Mouse (Mus musculus) hindbrain, embryonic 16.5 days (tissue): ENCODE data around the gene Ganab. TPM values are rescaled to one million over a fixed set of nuclear protein-coding genes. Genes with fewer than 3 reads are reported as not detected.
"Not testable (repeated sequence)": the region's sequence is repeated elsewhere in the genome, so short reads cannot be mapped to it uniquely, and the experiment has no call there.

Source experiments
- ATAC-seq: fragments of 200-750 bp; cut with Nextera tagmentation; 2 replicates; pipeline ENCODE4 v1.8.0; 2017; ENCODE audit warnings: moderate TSS enrichment, moderate library complexity
- H3K27ac ChIP-seq: fragments of 300-500 bp; sonication (generic); 2 replicates; pipeline ENCODE4 v1.5.1; 2014; ENCODE audit warnings: low read depth, mild to moderate bottlenecking, control low read depth, low read length, moderate library complexity
- H3K27me3 ChIP-seq: fragments of 300-500 bp; sonication (generic); replicated peaks from 2 replicates; pipeline ENCODE4 v1.6.1; 2014; ENCODE audit warnings: low read length; ENCODE audit not compliant: control insufficient read depth, insufficient read depth
- H3K36me3 ChIP-seq: fragments of 300-500 bp; sonication (generic); 2 replicates; pipeline ENCODE4 v1.6.1; 2014; ENCODE audit warnings: mild to moderate bottlenecking, low read length, moderate library complexity, mixed read lengths; ENCODE audit not compliant: control insufficient read depth, insufficient read depth
- H3K4me1 ChIP-seq: fragments of 300-500 bp; sonication (generic); 2 replicates; pipeline ENCODE4 v1.6.1; 2014; ENCODE audit warnings: low read depth, low read length; ENCODE audit not compliant: control insufficient read depth, insufficient read depth
- H3K4me2 ChIP-seq: fragments of 300-500 bp; sonication (generic); 2 replicates; pipeline ENCODE4 v1.6.1; 2014; ENCODE audit warnings: mild to moderate bottlenecking, low read length, control low read depth, moderate library complexity
- H3K4me3 ChIP-seq: fragments of 300-500 bp; sonication (generic); 2 replicates; pipeline ENCODE4 v1.5.1; 2014; ENCODE audit warnings: mild to moderate bottlenecking, low read length, control low read depth, moderate library complexity
- H3K9ac ChIP-seq: fragments of 300-500 bp; sonication (generic); 2 replicates; pipeline ENCODE4 v1.6.1; 2014; ENCODE audit warnings: low read depth, mild to moderate bottlenecking, control low read depth, low read length, moderate library complexity
- H3K9me3 ChIP-seq: fragments of 300-500 bp; sonication (generic); 2 replicates; pipeline ENCODE4 v1.6.1; 2014; ENCODE audit warnings: mild to moderate bottlenecking, low read length, moderate library complexity; ENCODE audit not compliant: control insufficient read depth
- WGBS: fragments of 180-500 bp; shearing (Covaris S2); extraction: QIAGEN DNeasy Blood & Tissue Kit; methylation state at CpG from one replicate; pipeline ENCODE4 v1.1.7; 2014; 5-methylcytosine and 5-hydroxymethylcytosine counted together
- polyA plus RNA-seq: library from polyadenylated mRNA; unstranded; fragments of >200 nt; fragmentation: Nextera tagmentation; extraction: Ambion mirVana; gene quantifications from 2 replicates; pipeline ENCODE4 v1.2.1, GENCODE M21; 2015

Ganab gene
- polyA plus RNA-seq, 1 experiment from 2014 or later = 72.1 TPM

DNA sequence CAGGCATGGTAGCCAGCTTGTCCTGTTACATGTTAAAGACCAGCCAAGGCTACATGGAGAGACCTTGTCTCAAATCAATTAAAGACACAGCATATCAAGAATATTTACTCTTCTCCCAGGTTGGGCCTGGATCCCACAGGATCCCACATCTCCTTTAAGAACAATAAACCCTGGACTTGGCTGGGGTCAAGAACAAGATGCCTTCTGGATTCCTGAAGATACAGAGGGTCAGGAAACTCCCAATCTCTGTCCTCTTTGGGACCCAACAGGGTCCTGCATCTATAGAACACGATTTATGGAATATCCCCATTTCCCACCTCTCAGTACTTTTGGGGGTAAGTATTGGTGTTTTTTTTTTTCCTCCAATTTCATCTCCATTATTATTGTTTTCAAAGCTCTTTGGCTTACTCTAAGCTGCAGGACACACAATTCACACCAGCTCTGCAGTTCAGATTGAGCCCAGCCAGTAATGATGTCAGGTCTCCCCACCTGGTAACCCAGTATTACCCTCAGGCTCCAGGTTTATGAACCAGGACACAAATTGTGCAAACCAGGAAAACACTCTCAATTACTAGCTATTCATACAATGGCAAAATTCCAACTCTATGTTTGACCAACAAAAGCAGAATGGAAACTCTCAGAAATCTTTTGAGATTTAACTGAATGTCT lies 10.8 kb upstream of the Ganab start:
- no peak overlapping the region; the same call in 1 of the 2 replicates for H3K9ac ChIP-seq
- H3K36me3 ChIP-seq = peaks cover 3% of the 10 kb centered on the region; the same call in 1 of the 2 replicates
- H3K27me3 ChIP-seq = no peaks in the 10 kb centered on the region
- H3K27ac ChIP-seq = no peak overlapping the region
- peaks cover 13% of the 10 kb centered on the region for H3K4me1 ChIP-seq
- no peaks in the 10 kb centered on the region for H3K9me3 ChIP-seq
- ATAC-seq = no peak
- WGBS = 60% methylated on average over 1 of the region's 1 CpGs
- no peak overlapping the region for H3K4me3 ChIP-seq
- H3K4me2 ChIP-seq = peak overlapping the region; percentile 71

DNA sequence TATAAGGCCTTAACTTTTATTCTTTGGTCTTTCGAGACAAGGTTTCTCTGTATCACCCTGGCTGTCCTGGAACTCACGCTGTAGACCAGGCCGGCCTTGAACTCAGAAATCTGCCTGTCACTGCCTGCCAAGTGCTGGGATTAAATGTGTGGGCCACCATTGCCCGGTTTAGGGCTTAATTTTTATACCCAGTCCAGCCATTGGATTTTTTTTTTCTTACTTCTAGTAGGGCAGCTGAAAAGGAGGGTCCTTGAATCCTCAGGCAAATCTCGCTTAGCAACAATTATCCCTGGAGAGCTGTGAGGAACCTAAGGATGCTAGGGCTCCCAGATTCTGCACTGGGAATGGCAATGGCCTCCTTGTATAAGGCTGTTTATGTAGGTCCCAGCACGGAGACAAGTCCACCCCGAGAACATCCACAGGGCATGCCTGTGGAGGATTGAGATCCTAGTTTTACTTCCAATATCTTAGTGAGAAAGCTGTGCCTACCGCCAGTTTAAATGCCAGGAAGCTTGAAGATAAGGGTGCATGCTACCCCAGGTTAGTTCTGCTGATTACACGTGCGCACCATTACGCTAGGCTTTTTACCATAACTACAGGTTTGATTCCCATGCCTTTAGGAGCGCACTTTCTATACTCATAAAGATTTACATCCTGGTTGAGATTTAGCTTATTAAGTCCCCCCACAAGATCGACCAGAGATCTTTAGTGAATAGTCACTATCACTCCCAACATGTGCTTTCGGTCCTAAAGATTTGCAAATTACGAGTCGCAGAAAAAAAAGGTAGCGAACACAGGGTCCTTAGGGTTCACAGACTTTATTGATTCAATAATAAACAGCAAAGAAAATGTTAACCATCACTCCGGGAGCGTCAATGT lies 10.0 kb upstream of the Ganab start:
- H3K9me3 ChIP-seq = no peaks in the 10 kb centered on the region
- H3K4me2 ChIP-seq = peak overlapping the region; percentile 71
- peak overlapping the region; percentile 72 for H3K9ac ChIP-seq
- peak overlapping the region; percentile 65 for H3K4me3 ChIP-seq
- ATAC-seq = no peak
- peaks cover 15% of the 10 kb centered on the region for H3K4me1 ChIP-seq
- peak overlapping the region; percentile 77 for H3K27ac ChIP-seq
- H3K27me3 ChIP-seq = no peaks in the 10 kb centered on the region
- WGBS = 15% methylated on average over 19 of the region's 19 CpGs
- peaks cover 3% of the 10 kb centered on the region; the same call in 1 of the 2 replicates for H3K36me3 ChIP-seq

DNA sequence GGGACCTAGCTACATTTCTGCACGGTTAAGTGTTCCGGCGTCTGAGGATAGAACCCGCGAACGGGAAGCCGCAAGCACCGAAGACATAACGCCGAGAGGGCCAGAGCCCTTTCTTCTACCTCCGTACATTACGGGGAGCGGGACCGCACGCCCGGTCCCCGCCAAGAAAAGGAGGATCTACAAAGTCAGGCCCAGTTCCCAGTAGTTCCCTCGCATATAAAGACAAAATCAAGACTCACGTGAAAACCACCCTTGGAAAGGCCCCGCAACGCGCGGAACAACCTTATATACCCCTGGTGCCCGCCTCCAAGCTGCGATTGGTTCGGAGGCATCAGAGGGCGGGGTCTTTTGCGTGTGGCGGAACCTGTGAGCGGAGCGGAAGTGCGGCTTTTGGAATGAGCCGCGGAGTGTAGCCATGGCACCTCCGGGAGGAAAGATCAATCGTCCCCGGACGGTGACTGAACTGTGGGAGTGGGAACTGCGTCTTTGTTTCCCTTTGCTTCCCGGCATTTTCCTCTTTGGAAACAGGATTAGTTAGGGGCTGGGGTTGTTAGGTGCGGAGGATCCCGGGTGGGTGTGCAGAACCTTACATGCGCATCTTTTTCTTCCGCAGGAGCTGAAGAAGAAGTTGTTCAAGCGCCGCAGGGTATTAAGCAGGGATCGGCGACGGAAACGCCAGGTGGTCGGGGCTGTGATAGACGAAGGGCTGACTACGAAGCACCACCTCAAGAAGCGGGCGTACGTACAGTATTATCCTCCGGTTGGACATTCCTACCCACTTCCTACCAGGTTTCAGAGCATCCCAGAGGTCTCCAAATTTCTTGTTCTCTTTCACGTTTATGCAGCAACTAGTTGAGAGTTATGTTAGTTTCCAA lies 9.1 kb upstream of the Ganab start, which contains the start of the genes 1810009A15Rik and Gm49416:
Gene 1810009A15Rik (plus strand): TSS at position 343 of the 875 bp plus-strand sequence.
Gene Gm49416 (plus strand): TSS at position 416 of the 875 bp plus-strand sequence.
- under 1% methylated on average over 58 of the region's 58 CpGs for WGBS
- ATAC-seq = peak; percentile 96
- H3K27ac ChIP-seq = peak within 1 kb of the TSS; percentile 82

DNA sequence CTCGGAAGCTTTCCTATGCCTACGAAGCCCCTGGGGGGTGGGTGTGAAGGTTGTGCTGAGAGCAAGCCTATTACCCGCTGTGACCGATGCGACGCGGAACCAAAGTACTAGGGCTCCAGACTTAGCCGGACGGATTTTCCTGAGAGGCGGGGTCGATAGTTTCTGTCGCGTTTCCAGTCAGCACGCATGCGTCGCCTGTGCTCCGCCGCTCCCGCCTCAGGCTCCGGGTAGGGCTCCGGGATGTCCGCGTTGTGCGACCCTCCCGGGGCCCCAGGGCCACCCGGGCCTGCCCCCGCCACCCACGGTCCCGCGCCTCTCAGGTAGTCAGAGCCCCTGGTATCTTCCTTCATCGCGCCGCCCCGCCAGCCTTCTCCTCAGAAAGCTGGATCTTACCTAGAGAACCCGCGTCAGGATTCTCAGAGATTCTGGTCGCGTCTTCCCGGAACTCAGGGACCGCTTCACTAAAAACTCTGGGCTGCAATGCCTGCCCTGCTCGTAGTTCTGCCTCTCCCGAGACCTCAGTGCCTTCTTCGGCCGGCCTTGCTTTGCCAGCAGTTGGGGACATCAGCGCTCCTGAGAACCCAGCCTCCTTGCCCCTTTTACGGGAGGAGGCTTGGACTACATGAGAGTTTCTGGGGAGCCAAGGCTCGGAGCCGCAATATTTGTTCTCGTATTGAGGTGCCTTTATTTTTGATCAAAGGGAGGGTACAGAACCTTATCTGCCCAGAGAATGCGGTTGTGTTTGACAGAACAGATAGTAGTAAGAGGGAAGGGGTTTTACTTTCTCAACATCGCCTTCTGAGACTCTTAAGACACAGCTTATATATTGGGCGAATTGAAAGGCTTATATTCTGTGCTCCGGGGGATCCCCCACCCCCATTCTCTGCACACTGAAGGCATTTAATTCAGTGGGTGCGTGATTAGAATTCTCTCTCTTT lies 4.8 kb upstream of the Ganab start, which contains the start of gene Ints5:
Gene Ints5 (plus strand): TSS at position 177 of the 938 bp plus-strand sequence.
- Histone ChIP-seq H3K4me2 (peak within 1 kb of the TSS; percentile 84), H3K27me3 (no peaks in the 10 kb centered on the region), H3K27ac (peak within 1 kb of the TSS; percentile 60), H3K9ac (peak within 1 kb of the TSS; percentile 70), H3K4me1 (peaks cover 23% of the 10 kb centered on the region), H3K36me3 (peaks cover 13% of the 10 kb centered on the region), H3K9me3 (no peaks in the 10 kb centered on the region), H3K4me3 (peak within 1 kb of the TSS; percentile 54)
- WGBS = 3% methylated on average over 50 of the region's 54 CpGs
- peak; percentile 65 for ATAC-seq

More for the DNA sequence above, 9.1 kb upstream of the Ganab start, which contains the start of the genes 1810009A15Rik and Gm49416:
- peaks cover 3% of the 10 kb centered on the region; the same call in 1 of the 2 replicates for H3K36me3 ChIP-seq
- peak within 1 kb of the TSS; percentile 65 for H3K4me3 ChIP-seq
- H3K27me3 ChIP-seq = no peaks in the 10 kb centered on the region
- peak within 1 kb of the TSS; percentile 76 for H3K9ac ChIP-seq
- no peaks in the 10 kb centered on the region for H3K9me3 ChIP-seq
- peak within 1 kb of the TSS; percentile 71 for H3K4me2 ChIP-seq
- H3K4me1 ChIP-seq = peaks cover 20% of the 10 kb centered on the region

DNA sequence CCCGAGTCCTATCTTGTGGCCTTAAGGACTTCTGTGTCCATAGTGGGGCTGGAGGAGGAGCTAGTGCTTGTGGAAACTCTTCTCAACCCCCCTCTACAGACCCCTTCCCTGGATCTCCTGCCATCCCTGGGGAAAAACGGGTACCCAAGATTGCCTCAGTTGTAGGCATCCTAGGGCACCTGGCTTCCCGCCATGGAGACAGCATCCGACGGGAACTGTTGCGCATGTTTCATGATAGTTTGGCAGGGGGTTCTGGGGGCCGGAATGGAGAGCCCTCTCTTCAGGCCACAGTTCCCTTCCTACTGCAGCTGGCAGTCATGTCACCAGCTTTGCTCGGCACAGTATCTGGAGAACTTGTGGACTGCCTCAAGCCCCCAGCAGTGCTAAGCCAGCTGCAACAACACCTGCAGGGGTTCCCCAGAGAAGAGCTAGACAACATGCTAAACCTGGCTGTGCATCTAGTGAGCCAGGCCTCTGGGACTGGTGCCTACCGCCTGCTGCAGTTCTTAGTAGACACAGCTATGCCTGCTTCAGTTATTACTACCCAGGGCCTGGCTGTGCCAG lies 2.4 kb upstream of the Ganab start:
- Histone ChIP-seq H3K9me3 (no peaks in the 10 kb centered on the region), H3K9ac (no peak overlapping the region), H3K36me3 (peaks cover 10% of the 10 kb centered on the region), H3K27ac (no peak overlapping the region), H3K4me1 (peaks cover 25% of the 10 kb centered on the region), H3K27me3 (no peaks in the 10 kb centered on the region), H3K4me3 (no peak overlapping the region), H3K4me2 (no peak overlapping the region)
- ATAC-seq = no peak
- 91% methylated on average over 9 of the region's 9 CpGs for WGBS

DNA sequence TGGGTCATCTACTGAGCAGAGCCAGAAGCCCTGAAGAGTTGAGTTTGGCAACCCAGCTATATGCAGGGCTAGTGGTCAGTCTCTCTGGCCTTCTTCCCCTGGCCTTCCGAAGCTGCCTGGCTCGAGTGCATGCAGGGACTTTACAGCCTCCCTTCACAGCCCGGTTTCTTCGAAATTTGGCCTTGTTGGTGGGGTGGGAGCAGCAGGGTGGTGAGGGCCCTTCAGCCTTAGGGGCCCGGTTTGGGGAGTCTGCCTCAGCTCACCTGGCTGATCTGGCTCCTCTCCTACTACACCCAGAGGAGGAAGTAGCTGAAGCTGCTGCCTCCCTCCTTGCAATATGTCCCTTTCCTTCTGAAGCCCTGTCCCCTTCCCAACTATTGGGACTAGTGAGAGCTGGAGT lies 1.6 kb upstream of the Ganab start:
- H3K9ac ChIP-seq, H3K9me3 ChIP-seq, H3K36me3 ChIP-seq, ATAC-seq, H3K4me3 ChIP-seq, H3K4me2 ChIP-seq, H3K27ac ChIP-seq, H3K27me3 ChIP-seq: not testable (repeated sequence)
- 97% methylated on average over 5 of the region's 5 CpGs for WGBS
- H3K4me1 ChIP-seq = peaks cover 25% of the 10 kb centered on the region

DNA sequence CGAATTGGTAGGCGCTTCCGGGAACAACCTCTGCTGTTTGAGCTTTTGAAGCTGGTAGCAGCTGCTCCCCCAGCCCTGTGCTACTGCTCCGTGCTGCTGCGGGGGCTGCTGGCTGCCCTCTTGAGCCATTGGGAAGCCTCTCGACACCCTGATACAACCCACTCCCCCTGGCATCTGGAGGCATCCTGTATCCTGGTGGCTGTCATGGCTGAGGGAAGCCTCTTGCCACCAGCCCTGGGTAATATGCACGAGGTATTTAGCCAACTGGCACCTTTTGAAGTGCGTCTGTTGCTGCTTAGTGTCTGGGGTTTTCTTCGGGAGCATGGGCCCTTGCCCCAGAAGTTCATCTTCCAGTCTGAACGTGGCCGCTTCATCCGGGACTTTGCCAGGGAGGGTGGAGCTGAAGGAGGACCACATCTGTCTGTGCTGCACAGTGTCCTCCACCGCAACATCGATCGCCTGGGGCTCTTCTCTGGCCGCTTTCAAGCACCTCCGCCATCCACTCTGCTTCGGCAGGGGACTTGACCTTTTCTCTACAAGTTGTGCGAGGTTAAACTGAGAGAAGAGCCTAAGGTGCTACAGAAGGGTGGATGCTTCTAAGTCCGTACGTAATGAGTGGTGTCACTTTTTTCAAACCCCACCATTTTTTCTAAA lies 533 bp upstream of the Ganab start:
- ATAC-seq = peak; percentile 50
- H3K36me3 ChIP-seq = peaks cover 10% of the 10 kb centered on the region
- H3K9ac ChIP-seq = peak overlapping the region; percentile 61
- peak overlapping the region; percentile 64 for H3K4me2 ChIP-seq
- peak overlapping the region; percentile 57 for H3K27ac ChIP-seq
- peaks cover 25% of the 10 kb centered on the region for H3K4me1 ChIP-seq
- H3K27me3 ChIP-seq, H3K9me3 ChIP-seq: not testable (repeated sequence)
- 17% methylated on average over 21 of the region's 21 CpGs for WGBS
- peak overlapping the region; percentile 70 for H3K4me3 ChIP-seq
